Mouse (Mus musculus): ENCODE measurements around the gene Blmh.

The Blmh gene

DNA sequence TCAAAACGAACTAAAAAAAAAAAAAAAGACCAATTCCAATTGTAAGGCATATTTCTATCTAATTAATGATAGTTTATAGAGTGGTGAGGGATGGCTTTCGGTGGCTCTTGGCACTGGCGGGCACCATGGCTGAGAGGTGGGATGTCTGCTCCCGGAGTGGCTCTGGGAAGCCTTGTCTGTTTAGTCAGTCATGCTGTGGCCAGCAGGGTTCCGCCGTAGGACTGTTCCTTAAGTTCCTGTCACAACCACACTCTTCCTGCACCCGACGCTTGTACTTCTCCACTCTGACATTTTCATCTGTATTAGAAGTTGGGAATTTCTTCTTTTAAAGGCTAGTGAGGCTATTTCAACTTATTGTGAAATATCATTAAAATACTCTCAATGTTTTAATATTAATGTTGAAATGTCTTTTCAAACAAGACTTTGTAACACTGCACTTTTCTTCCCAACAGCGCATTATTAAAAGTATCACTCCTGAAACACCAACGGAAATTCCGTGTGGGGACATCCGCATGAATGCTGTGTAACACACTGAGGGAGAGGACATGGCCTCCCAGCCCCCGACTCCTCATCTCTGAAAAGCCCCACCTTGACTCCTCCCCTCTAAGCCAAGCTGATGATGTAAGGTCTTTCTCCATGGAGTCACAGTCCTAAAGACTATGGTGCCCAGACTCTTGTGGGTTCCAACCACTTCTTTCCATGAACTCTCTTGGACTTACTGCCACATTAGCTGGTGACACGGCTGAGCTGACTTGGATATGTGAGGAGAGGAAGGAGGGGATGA is 106.7 kb downstream of the Blmh start:
- in situ Hi-C loops (cut with MboI; ENCODE audit: low pct_unique_long_range_greater_than_20kb in 1 of 2, low sequenced_read_pairs in 2 of 2, unreplicated experiment in 1 of 2): no loop called here

All from mouse embryonic stem cell (cell line).